9 mouse cellular contexts compared by ENCODE assay signal in the genomic region with DNA sequence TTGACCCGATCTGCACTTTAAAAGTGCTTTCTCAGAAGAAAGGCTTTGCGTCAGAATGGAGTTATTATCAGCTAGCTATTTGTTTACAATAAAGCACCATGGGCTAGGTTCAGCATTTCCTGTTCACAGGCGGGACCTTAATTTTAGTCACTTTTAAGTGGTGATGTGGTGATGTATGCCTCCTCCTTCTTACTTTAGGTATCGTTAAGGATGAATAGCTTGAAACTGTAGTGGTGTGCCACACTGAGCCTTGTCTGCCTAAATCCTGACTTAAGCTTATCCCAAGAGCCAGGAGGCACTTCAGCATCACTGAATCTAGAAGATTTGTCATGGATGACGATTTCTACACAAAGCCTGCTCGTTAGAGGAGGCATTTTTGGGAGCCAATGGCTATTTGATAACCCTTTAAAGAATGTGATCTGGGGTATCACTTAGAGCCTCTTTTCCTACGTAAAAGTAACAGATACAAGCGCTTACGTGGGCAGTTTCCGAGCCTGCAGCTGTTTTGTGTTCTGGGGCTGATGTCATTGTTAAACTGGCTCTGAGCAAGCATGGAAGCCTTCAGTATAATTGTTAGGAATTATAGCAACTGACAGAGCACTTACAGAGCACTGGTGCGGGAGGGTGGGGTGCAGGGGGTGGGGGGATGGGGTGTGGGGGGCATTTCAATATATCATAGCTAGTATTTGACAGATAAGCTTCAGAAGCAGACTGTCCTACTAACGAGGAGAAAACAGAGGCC.
DNase-seq lines count a peak whose midpoint lies in the region; ATAC-seq and TF ChIP-seq lines count a peak whose summit lies in the region.
"Had no signal": no experiment of that assay in that cellular context is flagged by ENCODE, and none has a peak within 500 bp of the region (broad histone marks: within the 10 kb centered on the region; RNA-seq: fewer than 3 reads in every experiment).

No protein-coding gene starts in this region.

- TF ChIP-seq EP300 in heart, adult 2 months (IDR thresholded peaks at IDR 0.05; ENCODE audit: insufficient read depth, low read depth, low read length), result no peak

- TF ChIP-seq POLR2A in olfactory bulb, adult 2 months (IDR thresholded peaks at IDR 0.05; ENCODE audit: insufficient read depth, low read depth, low read length), result no peak
- no peak for TF ChIP-seq POLR2A in heart, adult 2 months (IDR thresholded peaks at IDR 0.05; ENCODE audit: insufficient read depth, low read depth, low read length)

- H3K36me3 ChIP-seq in kidney, embryonic 15.5 days, result no peaks in the 10 kb centered on the region
- no peaks in the 10 kb centered on the region; the same call in 1 of the 2 replicates for H3K36me3 ChIP-seq in forebrain, embryonic 12.5 days (replicated peaks)
- no peaks in the 10 kb centered on the region for H3K36me3 ChIP-seq in intestine, embryonic 16.5 days (ENCODE audit: control insufficient read depth, insufficient read depth, low read length)
- 0 out of 2 replicates have a peak, but pooled peaks cover 5% of the 10 kb centered on the region for H3K36me3 ChIP-seq in heart, embryonic 12.5 days
- no peaks in the 10 kb centered on the region for H3K36me3 ChIP-seq in heart, adult 2 months (ENCODE audit: control insufficient read depth, insufficient read depth, low read length)

- H3K4me1 ChIP-seq in kidney, embryonic 15.5 days, result peaks cover 40% of the 10 kb centered on the region
- peaks cover 48% of the 10 kb centered on the region for H3K4me1 ChIP-seq in forebrain, embryonic 12.5 days
- H3K4me1 ChIP-seq in intestine, embryonic 16.5 days (ENCODE audit: control insufficient read depth, insufficient read depth, low read length), result peaks cover 29% of the 10 kb centered on the region
- peaks cover 17% of the 10 kb centered on the region for H3K4me1 ChIP-seq in olfactory bulb, adult 2 months (ENCODE audit: control insufficient read depth, insufficient read depth, low read length)
- peaks cover 20% of the 10 kb centered on the region for H3K4me1 ChIP-seq in heart, embryonic 12.5 days (replicated peaks)
- H3K4me1 ChIP-seq in heart, adult 2 months (ENCODE audit: control insufficient read depth, insufficient read depth, low read length), result no peaks in the 10 kb centered on the region

- no peak for DNase-seq in kidney, postnatal 36 days
- DNase-seq in B cell, adult 2 months, result no peak
- DNase-seq in heart, adult 2 months, result no peak
- DNase-seq: gastrocnemius, postnatal 36 days had no signal

- no peaks in the 10 kb centered on the region for H3K9me3 ChIP-seq in kidney, embryonic 15.5 days (replicated peaks)
- H3K9me3 ChIP-seq in forebrain, embryonic 12.5 days, result no peaks in the 10 kb centered on the region
- H3K9me3 ChIP-seq in intestine, embryonic 16.5 days (ENCODE audit: control insufficient read depth, low read length), result no peaks in the 10 kb centered on the region
- H3K9me3 ChIP-seq in heart, embryonic 12.5 days (replicated peaks), result no peaks in the 10 kb centered on the region

- H3K79me2 ChIP-seq in heart, adult 2 months (replicated peaks; ENCODE audit: control insufficient read depth, insufficient read depth, low read length), result no peaks in the 10 kb centered on the region

- H3K4me2 ChIP-seq in kidney, embryonic 15.5 days, result peak overlapping the region; percentile 32
- H3K4me2 ChIP-seq in forebrain, embryonic 12.5 days, result peak overlapping the region; percentile 24
- H3K4me2 ChIP-seq in intestine, embryonic 16.5 days (ENCODE audit: low read depth, low read length), result 0 out of 2 replicates have a peak overlapping the region, but pooled peaks have one; percentile 5
- H3K4me2 ChIP-seq in heart, embryonic 12.5 days, result no peak overlapping the region

- TF ChIP-seq CTCF in olfactory bulb, adult 2 months (IDR thresholded peaks at IDR 0.05; ENCODE audit: insufficient read depth, low read depth, low read length), result no peak
- no peak for TF ChIP-seq CTCF in heart, adult 2 months (IDR thresholded peaks at IDR 0.05)

- WGBS in kidney, embryonic 15.5 days, result 32% methylated on average over 12 of the region's 12 CpGs
- 16% methylated on average over 12 of the region's 12 CpGs for WGBS in forebrain, embryonic 12.5 days
- WGBS in intestine, embryonic 16.5 days, result 37% methylated on average over 12 of the region's 12 CpGs
- WGBS in olfactory bulb, adult 2 months, result 26% methylated on average over 12 of the region's 12 CpGs
- 46% methylated on average over 12 of the region's 12 CpGs for WGBS in heart, embryonic 12.5 days
- WGBS in heart, adult 2 months, result 69% methylated on average over 12 of the region's 12 CpGs

- peak overlapping the region; percentile 66 for H3K27ac ChIP-seq in kidney, embryonic 15.5 days
- peak overlapping the region; percentile 46; the same call in 1 of the 2 replicates for H3K27ac ChIP-seq in forebrain, embryonic 12.5 days
- H3K27ac ChIP-seq in intestine, embryonic 16.5 days (ENCODE audit: low read length), result no peak overlapping the region
- H3K27ac ChIP-seq in olfactory bulb, adult 2 months (ENCODE audit: insufficient read depth, low read depth, low read length), result 0 out of 2 replicates have a peak overlapping the region, but pooled peaks have one; percentile 16
- no peak overlapping the region for H3K27ac ChIP-seq in heart, embryonic 12.5 days (ENCODE audit: poor library complexity, severe bottlenecking)
- H3K27ac ChIP-seq in heart, adult 2 months, result no peak overlapping the region

- H3K4me3 ChIP-seq in kidney, embryonic 15.5 days (replicated peaks), result no peak overlapping the region
- H3K4me3 ChIP-seq in forebrain, embryonic 12.5 days (replicated peaks), result no peak overlapping the region
- H3K4me3 ChIP-seq in intestine, embryonic 16.5 days (ENCODE audit: low read length), result no peak overlapping the region
- no peak overlapping the region for H3K4me3 ChIP-seq in olfactory bulb, adult 2 months (ENCODE audit: insufficient read depth, low read depth, low read length)
- no peak overlapping the region for H3K4me3 ChIP-seq in heart, embryonic 12.5 days
- no peak overlapping the region for H3K4me3 ChIP-seq in heart, adult 2 months

- H3K9ac ChIP-seq in kidney, embryonic 15.5 days, result no peak overlapping the region
- H3K9ac ChIP-seq in forebrain, embryonic 12.5 days, result no peak overlapping the region
- H3K9ac ChIP-seq in intestine, embryonic 16.5 days (ENCODE audit: low read depth, low read length), result no peak overlapping the region
- no peak overlapping the region for H3K9ac ChIP-seq in heart, embryonic 12.5 days
- no peak overlapping the region for H3K9ac ChIP-seq in heart, adult 2 months (ENCODE audit: low read depth, low read length)

- H3K27me3 ChIP-seq in kidney, embryonic 15.5 days, result no peaks in the 10 kb centered on the region
- H3K27me3 ChIP-seq in forebrain, embryonic 12.5 days, result 0 out of 2 replicates have a peak, but pooled peaks cover 5% of the 10 kb centered on the region
- no peaks in the 10 kb centered on the region for H3K27me3 ChIP-seq in intestine, embryonic 16.5 days (replicated peaks; ENCODE audit: control insufficient read depth, insufficient read depth, low read length)
- H3K27me3 ChIP-seq in heart, embryonic 12.5 days (replicated peaks), result no peaks in the 10 kb centered on the region
- H3K27me3 ChIP-seq in heart, adult 2 months (ENCODE audit: control insufficient read depth, insufficient read depth, low read length), result no peaks in the 10 kb centered on the region

- intact Hi-C loops in heart, adult 2 months (cut with DNase I), result no loop called here

- peak; percentile 58; the same call in 1 of the 2 replicates for ATAC-seq in kidney, embryonic 15.5 days (replicated peaks; ENCODE audit: low FRiP score)
- peak; percentile 19; the same call in 1 of the 2 replicates for ATAC-seq in forebrain, embryonic 12.5 days (ENCODE audit: low FRiP score)
- peak; percentile 52 for ATAC-seq in intestine, embryonic 16.5 days
- no peak for ATAC-seq in heart, embryonic 12.5 days (ENCODE audit: insufficient number of reproducible peaks, low FRiP score)

Comparison
In these comparisons a context has a peak if more than half of its experiments do, and no peak if none do; other contexts are left out.
1. H3K27ac ChIP-seq: peak in kidney, embryonic 15.5 days (single experiment), forebrain, embryonic 12.5 days (single experiment) and olfactory bulb, adult 2 months (single experiment); none in intestine, embryonic 16.5 days (single experiment), heart, embryonic 12.5 days (single experiment) and heart, adult 2 months (single experiment).